Mouse (Mus musculus) embryonic facial prominence, embryonic 12.5 days (tissue): ENCODE results near the gene Grip1. TPM values are rescaled to one million over a fixed set of nuclear protein-coding genes. Genes with fewer than 3 reads are reported as not detected.

Experiments used
- ATAC-seq: fragments of 200-750 bp; cut with Nextera tagmentation; 2 replicates; pipeline ENCODE4 v1.8.0; 2017; ENCODE audit not compliant: insufficient number of reproducible peaks, insufficient read depth, low FRiP score, low TSS enrichment
- H3K27ac ChIP-seq: fragments of 300-500 bp; sonication (generic); 2 replicates; pipeline ENCODE4 v1.5.1; 2016; ENCODE audit warnings: mild to moderate bottlenecking
- H3K27me3 ChIP-seq: fragments of 300-500 bp; sonication (generic); 2 replicates; pipeline ENCODE4 v1.6.1; 2016; ENCODE audit warnings: mild to moderate bottlenecking, moderate library complexity
- H3K36me3 ChIP-seq: fragments of 300-500 bp; sonication (generic); 2 replicates; pipeline ENCODE4 v1.6.1; 2016; ENCODE audit warnings: mild to moderate bottlenecking
- H3K4me1 ChIP-seq: fragments of 300-500 bp; sonication (generic); 2 replicates; pipeline ENCODE4 v1.6.1; 2016
- H3K4me2 ChIP-seq: fragments of 300-500 bp; sonication (generic); replicated peaks from 2 replicates; pipeline ENCODE4 v1.6.1; 2016; ENCODE audit warnings: mild to moderate bottlenecking, moderate library complexity
- H3K4me3 ChIP-seq: fragments of 300-500 bp; sonication (generic); 2 replicates; pipeline ENCODE4 v1.5.1; 2016; ENCODE audit warnings: mild to moderate bottlenecking
- H3K9ac ChIP-seq: fragments of 300-500 bp; sonication (generic); 2 replicates; pipeline ENCODE4 v1.6.1; 2016; ENCODE audit warnings: mild to moderate bottlenecking, moderate library complexity
- H3K9me3 ChIP-seq: fragments of 300-500 bp; sonication (generic); 2 replicates; pipeline ENCODE4 v1.6.1; 2016; ENCODE audit warnings: mild to moderate bottlenecking, moderate library complexity
- WGBS: fragments of 180-500 bp; shearing (Covaris S2); methylation state at CpG from one replicate; pipeline ENCODE4 v1.1.7; 2016; 5-methylcytosine and 5-hydroxymethylcytosine counted together
- polyA plus RNA-seq: library from polyadenylated mRNA; unstranded; fragments of >200 nt; fragmentation: Nextera tagmentation; extraction: Ambion mirVana; gene quantifications from 2 replicates; pipeline ENCODE4 v1.2.1, GENCODE M21; 2016

The Grip1 gene
- polyA plus RNA-seq, 1 experiment from 2014 or later = 5.8 TPM

GRCm38 (mm10) chr10:119521686-119522085 lies 68.1 kb downstream of the Grip1 start:
- H3K9ac ChIP-seq = no peak overlapping the region
- no peak for ATAC-seq
- no peak overlapping the region for H3K4me2 ChIP-seq
- 90% methylated on average over 11 of the region's 11 CpGs for WGBS
- H3K9me3 ChIP-seq = no peaks in the 10 kb centered on the region
- no peaks in the 10 kb centered on the region for H3K36me3 ChIP-seq
- H3K4me1 ChIP-seq = no peaks in the 10 kb centered on the region
- no peak overlapping the region for H3K27ac ChIP-seq
- no peaks in the 10 kb centered on the region for H3K27me3 ChIP-seq
- H3K4me3 ChIP-seq = no peak overlapping the region

GRCm38 (mm10) chr10:119525730-119526129 lies 72.1 kb downstream of the Grip1 start:
- Histone ChIP-seq H3K4me3 (no peak overlapping the region), H3K9me3 (no peaks in the 10 kb centered on the region), H3K4me2 (no peak overlapping the region), H3K27me3 (no peaks in the 10 kb centered on the region), H3K4me1 (no peaks in the 10 kb centered on the region), H3K9ac (no peak overlapping the region), H3K36me3 (no peaks in the 10 kb centered on the region), H3K27ac (no peak overlapping the region)
- no peak for ATAC-seq
- 80% methylated on average over 3 of the region's 3 CpGs for WGBS

GRCm38 (mm10) chr10:119534852-119535251 lies 81.2 kb downstream of the Grip1 start:
- no peak overlapping the region for H3K9ac ChIP-seq
- H3K36me3 ChIP-seq = no peaks in the 10 kb centered on the region
- no peaks in the 10 kb centered on the region for H3K9me3 ChIP-seq
- H3K4me3 ChIP-seq = no peak overlapping the region
- no peak overlapping the region for H3K4me2 ChIP-seq
- no peak overlapping the region for H3K27ac ChIP-seq
- H3K4me1 ChIP-seq = no peaks in the 10 kb centered on the region
- H3K27me3 ChIP-seq = no peaks in the 10 kb centered on the region
- 65% methylated on average over 4 of the region's 4 CpGs for WGBS
- ATAC-seq = no peak

- H3K27me3 ChIP-seq = no peaks in the 10 kb centered on the region
- H3K4me2 ChIP-seq = no peak overlapping the region
- WGBS = 90% methylated on average over 4 of the region's 4 CpGs
- H3K27ac ChIP-seq = no peak overlapping the region
- H3K36me3 ChIP-seq = no peaks in the 10 kb centered on the region
- no peaks in the 10 kb centered on the region for H3K4me1 ChIP-seq
- no peaks in the 10 kb centered on the region for H3K9me3 ChIP-seq
- ATAC-seq = no peak
- H3K4me3 ChIP-seq = no peak overlapping the region
- H3K9ac ChIP-seq = no peak overlapping the region
Measured at GRCm38 (mm10) chr10:119541655-119542054, 88.0 kb downstream of the Grip1 start.

GRCm38 (mm10) chr10:119543771-119544170 lies 90.1 kb downstream of the Grip1 start:
- H3K9ac ChIP-seq = no peak overlapping the region
- no peaks in the 10 kb centered on the region for H3K9me3 ChIP-seq
- H3K4me2 ChIP-seq = no peak overlapping the region
- H3K27me3 ChIP-seq = no peaks in the 10 kb centered on the region
- H3K4me3 ChIP-seq = no peak overlapping the region
- no peak overlapping the region for H3K27ac ChIP-seq
- H3K4me1 ChIP-seq = no peaks in the 10 kb centered on the region
- H3K36me3 ChIP-seq = no peaks in the 10 kb centered on the region
- 70% methylated on average over 7 of the region's 7 CpGs for WGBS
- no peak for ATAC-seq

- no peaks in the 10 kb centered on the region for H3K4me1 ChIP-seq
- no peaks in the 10 kb centered on the region for H3K36me3 ChIP-seq
- ATAC-seq = no peak
- 67% methylated on average over 9 of the region's 9 CpGs for WGBS
- H3K4me3 ChIP-seq = no peak overlapping the region
- no peaks in the 10 kb centered on the region for H3K9me3 ChIP-seq
- H3K9ac ChIP-seq = no peak overlapping the region
- no peak overlapping the region for H3K27ac ChIP-seq
- no peaks in the 10 kb centered on the region for H3K27me3 ChIP-seq
- H3K4me2 ChIP-seq = no peak overlapping the region
Measured at GRCm38 (mm10) chr10:119544743-119545142, 91.1 kb downstream of the Grip1 start.

- Histone ChIP-seq H3K36me3 (no peaks in the 10 kb centered on the region), H3K9me3 (no peaks in the 10 kb centered on the region), H3K9ac (no peak overlapping the region), H3K4me2 (no peak overlapping the region), H3K4me1 (no peaks in the 10 kb centered on the region), H3K27me3 (no peaks in the 10 kb centered on the region), H3K27ac (no peak overlapping the region), H3K4me3 (no peak overlapping the region)
- no peak for ATAC-seq
- 80% methylated on average over 5 of the region's 5 CpGs for WGBS
Measured at GRCm38 (mm10) chr10:119547875-119548274, 94.2 kb downstream of the Grip1 start.

GRCm38 (mm10) chr10:119548774-119549173 lies 95.1 kb downstream of the Grip1 start:
- WGBS = 91% methylated on average over 10 of the region's 10 CpGs
- no peak overlapping the region for H3K4me2 ChIP-seq
- no peak overlapping the region for H3K9ac ChIP-seq
- no peak for ATAC-seq
- H3K27me3 ChIP-seq = no peaks in the 10 kb centered on the region
- no peak overlapping the region for H3K27ac ChIP-seq
- H3K36me3 ChIP-seq = no peaks in the 10 kb centered on the region
- H3K9me3 ChIP-seq = no peaks in the 10 kb centered on the region
- no peaks in the 10 kb centered on the region for H3K4me1 ChIP-seq
- no peak overlapping the region for H3K4me3 ChIP-seq

GRCm38 (mm10) chr10:119550630-119551029 lies 97.0 kb downstream of the Grip1 start:
- H3K9me3 ChIP-seq = no peaks in the 10 kb centered on the region
- no peak overlapping the region for H3K4me3 ChIP-seq
- ATAC-seq = no peak
- 90% methylated on average over 6 of the region's 6 CpGs for WGBS
- H3K27me3 ChIP-seq = no peaks in the 10 kb centered on the region
- no peaks in the 10 kb centered on the region for H3K36me3 ChIP-seq
- H3K27ac ChIP-seq = no peak overlapping the region
- H3K9ac ChIP-seq = no peak overlapping the region
- H3K4me1 ChIP-seq = no peaks in the 10 kb centered on the region
- H3K4me2 ChIP-seq = no peak overlapping the region

GRCm38 (mm10) chr10:119556346-119556745 lies 102.7 kb downstream of the Grip1 start:
- no peak for ATAC-seq
- no peaks in the 10 kb centered on the region for H3K9me3 ChIP-seq
- H3K4me2 ChIP-seq = no peak overlapping the region
- no peak overlapping the region for H3K4me3 ChIP-seq
- no peaks in the 10 kb centered on the region for H3K36me3 ChIP-seq
- no peak overlapping the region for H3K27ac ChIP-seq
- no peaks in the 10 kb centered on the region for H3K4me1 ChIP-seq
- H3K9ac ChIP-seq = no peak overlapping the region
- H3K27me3 ChIP-seq = no peaks in the 10 kb centered on the region
- WGBS = 76% methylated on average over 7 of the region's 7 CpGs

- no peaks in the 10 kb centered on the region for H3K9me3 ChIP-seq
- H3K4me1 ChIP-seq = no peaks in the 10 kb centered on the region
- no peaks in the 10 kb centered on the region for H3K36me3 ChIP-seq
- 94% methylated on average over 7 of the region's 7 CpGs for WGBS
- no peak overlapping the region for H3K27ac ChIP-seq
- ATAC-seq = no peak
- H3K4me3 ChIP-seq = no peak overlapping the region
- no peak overlapping the region for H3K4me2 ChIP-seq
- no peaks in the 10 kb centered on the region for H3K27me3 ChIP-seq
- H3K9ac ChIP-seq = no peak overlapping the region
Measured at GRCm38 (mm10) chr10:119558432-119558831, 104.8 kb downstream of the Grip1 start.

GRCm38 (mm10) chr10:119564862-119565261 lies 111.2 kb downstream of the Grip1 start:
- Histone ChIP-seq H3K27ac (no peak overlapping the region), H3K4me3 (no peak overlapping the region), H3K4me1 (no peaks in the 10 kb centered on the region), H3K9me3 (no peaks in the 10 kb centered on the region), H3K27me3 (no peaks in the 10 kb centered on the region), H3K36me3 (no peaks in the 10 kb centered on the region), H3K9ac (no peak overlapping the region), H3K4me2 (no peak overlapping the region)
- WGBS = 97% methylated on average over 7 of the region's 7 CpGs
- ATAC-seq = no peak

- no peak overlapping the region for H3K27ac ChIP-seq
- H3K4me2 ChIP-seq = no peak overlapping the region
- no peak overlapping the region for H3K4me3 ChIP-seq
- no peak for ATAC-seq
- H3K4me1 ChIP-seq = no peaks in the 10 kb centered on the region
- no peaks in the 10 kb centered on the region for H3K36me3 ChIP-seq
- no peak overlapping the region for H3K9ac ChIP-seq
- no peaks in the 10 kb centered on the region for H3K9me3 ChIP-seq
- no peaks in the 10 kb centered on the region for H3K27me3 ChIP-seq
- WGBS = 93% methylated on average over 9 of the region's 9 CpGs
Measured at GRCm38 (mm10) chr10:119573134-119573533, 119.5 kb downstream of the Grip1 start.
